Mouse (Mus musculus) limb, embryonic 11.5 days (tissue): ENCODE results near the gene Sidt1. TPM values are rescaled to one million over a fixed set of nuclear protein-coding genes. Genes with fewer than 3 reads are reported as not detected.
A peak's percentile ranks its signal among the peaks of the same experiment; 100 is the strongest.

Source experiments
- ATAC-seq: fragments of 200-750 bp; cut with Nextera tagmentation; 2 replicates; pipeline ENCODE4 v1.8.0; 2017; ENCODE audit warnings: low read depth; ENCODE audit not compliant: insufficient number of reproducible peaks, low FRiP score, low TSS enrichment
- DNase-seq: peaks from one replicate; pipeline ENCODE4 v3.0.0-alpha.2; 2015; ENCODE audit warnings: low spot score
- H3K27ac ChIP-seq: fragments of 300-500 bp; sonication (generic); replicated peaks from 2 replicates; pipeline ENCODE4 v1.5.1; 2014; ENCODE audit warnings: low read depth, mild to moderate bottlenecking, low read length
- H3K27me3 ChIP-seq: fragments of 300-500 bp; sonication (generic); 2 replicates; pipeline ENCODE4 v1.6.1; 2014; ENCODE audit warnings: mild to moderate bottlenecking, low read length, mixed read lengths; ENCODE audit not compliant: control insufficient read depth, insufficient read depth
- H3K36me3 ChIP-seq: fragments of 300-500 bp; sonication (generic); 2 replicates; pipeline ENCODE4 v1.6.1; 2014; ENCODE audit warnings: mild to moderate bottlenecking, low read length, moderate library complexity, mixed read lengths; ENCODE audit not compliant: control insufficient read depth, insufficient read depth
- H3K4me1 ChIP-seq: fragments of 300-500 bp; sonication (generic); 2 replicates; pipeline ENCODE4 v1.6.1; 2014; ENCODE audit warnings: low read length, mixed read lengths; ENCODE audit not compliant: control insufficient read depth, insufficient read depth
- H3K4me2 ChIP-seq: fragments of 300-500 bp; sonication (generic); 2 replicates; pipeline ENCODE4 v1.6.1; 2014; ENCODE audit warnings: low read depth, mild to moderate bottlenecking, moderate library complexity; ENCODE audit not compliant: severe bottlenecking
- H3K4me3 ChIP-seq: fragments of 300-500 bp; sonication (generic); 2 replicates; pipeline ENCODE4 v1.5.1; 2014; ENCODE audit warnings: low read depth, low read length
- H3K9ac ChIP-seq: fragments of 300-500 bp; sonication (generic); 2 replicates; pipeline ENCODE4 v1.6.1; 2014; ENCODE audit warnings: mild to moderate bottlenecking, low read length
- H3K9me3 ChIP-seq: fragments of 300-500 bp; sonication (generic); 2 replicates; pipeline ENCODE4 v1.6.1; 2016; ENCODE audit warnings: low read length; ENCODE audit not compliant: control insufficient read depth
- WGBS: fragments of 180-500 bp; shearing (Covaris S2); extraction: QIAGEN DNeasy Blood & Tissue Kit; methylation state at CpG from one replicate; pipeline ENCODE4 v1.1.7; 2014; 5-methylcytosine and 5-hydroxymethylcytosine counted together
- polyA plus RNA-seq: library from polyadenylated mRNA; unstranded; fragments of >200 nt; fragmentation: Nextera tagmentation; extraction: Ambion mirVana; gene quantifications from 2 replicates; pipeline ENCODE4 v1.2.1, GENCODE M21; 2014

Sidt1 gene
- polyA plus RNA-seq, result 0.09 and 0.11 TPM in 2 replicates

DNA sequence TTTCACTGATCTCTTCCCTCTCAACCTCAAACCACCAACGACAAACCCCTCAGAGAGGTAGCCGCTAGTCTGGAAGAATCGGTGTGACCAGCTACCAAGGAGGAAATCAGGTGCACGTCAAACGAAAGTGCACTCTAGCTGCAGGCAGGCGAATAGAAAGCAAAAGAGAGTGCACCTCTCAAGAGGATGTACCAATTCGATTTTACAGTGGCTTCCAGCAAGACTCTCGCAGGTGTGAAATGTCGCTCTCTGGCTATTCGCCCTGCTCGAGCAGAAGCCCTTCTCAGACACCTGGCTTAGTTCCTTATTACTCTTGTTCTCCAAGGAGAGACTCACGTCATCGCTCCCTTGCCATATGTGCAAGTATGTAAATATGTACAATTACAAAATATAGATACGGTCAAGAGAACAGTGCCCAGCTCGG lies at the start of gene Sidt1:
Sidt1 (minus strand) TSS at position 336 of the 424 bp plus-strand sequence.
- 5% methylated on average over 15 of the region's 15 CpGs for WGBS
- no peak for ATAC-seq
- peaks cover 15% of the 10 kb centered on the region for H3K27me3 ChIP-seq
- no peaks in the 10 kb centered on the region for H3K36me3 ChIP-seq
- peak within 1 kb of the TSS; percentile 99 for H3K4me2 ChIP-seq
- H3K9me3 ChIP-seq, result no peaks in the 10 kb centered on the region
- H3K4me3 ChIP-seq, result peak within 1 kb of the TSS; percentile 61
- no peak within 1 kb of the TSS for H3K27ac ChIP-seq
- H3K4me1 ChIP-seq, result peaks cover 6% of the 10 kb centered on the region; the same call in 1 of the 2 replicates
- DNase-seq, result peak; percentile 49
- H3K9ac ChIP-seq, result peak within 1 kb of the TSS; percentile 62

DNA sequence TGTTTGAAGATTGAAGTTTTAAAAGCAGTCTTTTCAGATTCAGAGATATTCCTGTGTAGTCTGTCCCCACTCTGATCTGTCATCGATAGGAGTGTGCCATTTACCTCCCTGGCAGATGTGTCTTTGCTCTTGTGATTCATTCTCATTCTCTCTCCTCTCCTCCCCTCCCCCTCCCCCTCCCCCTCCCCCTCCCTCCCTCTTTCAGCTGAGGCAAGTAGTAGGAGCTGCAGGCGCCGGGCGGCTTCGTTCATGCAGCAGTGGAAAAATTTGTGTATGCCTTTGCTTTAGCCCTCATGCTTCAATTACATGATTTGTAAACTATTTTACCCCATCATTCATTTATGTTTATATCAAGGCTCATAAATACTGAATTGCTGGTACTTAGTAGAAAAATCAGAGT lies 48.6 kb upstream of the Sidt1 start:
- peaks cover 3% of the 10 kb centered on the region; the same call in 1 of the 2 replicates for H3K36me3 ChIP-seq
- ATAC-seq (no peak), DNase-seq (peak; percentile 20)
- no peaks in the 10 kb centered on the region for H3K4me1 ChIP-seq
- H3K27me3 ChIP-seq, result no peaks in the 10 kb centered on the region
- H3K9ac ChIP-seq, result no peak overlapping the region
- WGBS, result 23% methylated on average over 5 of the region's 5 CpGs
- no peak overlapping the region for H3K27ac ChIP-seq
- no peaks in the 10 kb centered on the region for H3K9me3 ChIP-seq
- no peak overlapping the region for H3K4me2 ChIP-seq
- H3K4me3 ChIP-seq, result no peak overlapping the region

DNA sequence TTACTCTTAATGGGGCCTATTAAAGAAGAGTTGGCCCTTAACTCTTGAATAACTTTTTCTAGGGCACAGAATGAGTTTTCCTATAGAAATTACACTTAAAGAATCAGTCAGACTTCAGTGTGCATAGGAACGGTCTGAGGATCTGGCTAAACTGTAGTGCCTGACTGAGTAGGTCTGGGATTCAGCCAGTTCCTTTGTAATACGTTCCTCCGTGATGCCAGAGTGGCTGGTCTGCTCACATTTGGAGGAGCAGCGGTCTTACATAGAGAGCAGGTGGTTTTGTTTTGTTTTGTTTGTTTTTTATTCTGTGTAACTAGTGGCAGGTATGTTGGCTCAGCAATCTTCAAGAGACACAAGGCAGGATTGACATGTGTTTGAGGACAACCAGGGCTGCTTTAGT lies 47.0 kb upstream of the Sidt1 start:
- 52% methylated on average over 4 of the region's 4 CpGs for WGBS

DNA sequence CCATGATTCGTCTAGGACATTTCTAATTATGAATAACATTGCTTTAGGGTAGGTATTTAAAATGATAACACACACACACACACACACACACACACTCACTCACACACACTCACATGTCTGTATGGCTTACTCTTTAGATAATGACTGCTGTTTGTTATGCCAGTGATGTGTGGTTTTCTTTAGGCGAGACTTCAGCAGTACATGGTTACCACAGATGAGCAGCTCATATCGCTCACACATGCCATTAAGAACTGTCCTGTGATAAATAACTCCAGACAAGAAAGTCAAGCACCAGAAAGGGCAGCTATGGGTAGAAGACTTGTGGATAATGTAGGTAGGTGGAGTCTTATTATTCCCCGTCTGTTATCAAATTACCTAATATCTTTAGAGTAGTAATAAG lies 42.5 kb upstream of the Sidt1 start:
- H3K36me3 ChIP-seq, result no peaks in the 10 kb centered on the region; the same call in 1 of the 2 replicates
- 95% methylated on average over 4 of the region's 4 CpGs for WGBS
- DNase-seq, result no peak
- no peaks in the 10 kb centered on the region for H3K9me3 ChIP-seq
- no peak overlapping the region for H3K4me3 ChIP-seq
- H3K27ac ChIP-seq, result no peak overlapping the region
- no peak overlapping the region for H3K4me2 ChIP-seq
- H3K9ac ChIP-seq, result no peak overlapping the region
- H3K27me3 ChIP-seq, result no peaks in the 10 kb centered on the region
- ATAC-seq, result no peak
- no peaks in the 10 kb centered on the region for H3K4me1 ChIP-seq

More for the DNA sequence above, 47.0 kb upstream of the Sidt1 start:
- peak; percentile 19 for DNase-seq
- Histone ChIP-seq H3K9me3 (no peaks in the 10 kb centered on the region), H3K36me3 (no peaks in the 10 kb centered on the region), H3K27me3 (no peaks in the 10 kb centered on the region), H3K27ac (no peak overlapping the region), H3K4me2 (no peak overlapping the region), H3K4me1 (no peaks in the 10 kb centered on the region), H3K9ac (no peak overlapping the region), H3K4me3 (no peak overlapping the region)
- ATAC-seq, result no peak

DNA sequence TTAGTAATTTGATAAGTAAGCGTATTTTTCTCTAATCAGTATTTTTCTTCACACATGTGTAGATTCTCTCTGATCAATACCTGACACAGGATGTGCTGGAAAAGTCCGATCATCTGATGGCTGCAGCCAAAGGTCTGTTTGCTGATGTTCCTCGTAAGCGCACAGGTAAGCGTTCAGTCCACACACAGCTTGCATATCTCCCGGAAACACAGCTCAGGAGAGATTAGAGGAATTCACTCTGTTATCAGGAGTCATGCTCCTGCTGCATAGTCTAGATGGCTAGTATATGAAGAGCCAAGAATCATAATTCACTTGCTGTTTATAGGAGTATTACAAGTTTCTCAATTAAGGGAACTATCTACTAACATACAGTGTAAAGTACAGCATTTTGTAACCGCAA lies 32.5 kb upstream of the Sidt1 start:
- ATAC-seq (no peak), DNase-seq (no peak)
- no peak overlapping the region for H3K4me3 ChIP-seq
- H3K36me3 ChIP-seq, result 0 out of 2 replicates have a peak, but pooled peaks cover 5% of the 10 kb centered on the region
- H3K4me2 ChIP-seq, result no peak overlapping the region
- H3K9ac ChIP-seq, result no peak overlapping the region
- no peak overlapping the region for H3K27ac ChIP-seq
- no peaks in the 10 kb centered on the region for H3K27me3 ChIP-seq
- whole genome bisulfite sequencing, result 95% methylated on average over 7 of the region's 7 CpGs
- no peaks in the 10 kb centered on the region for H3K9me3 ChIP-seq
- H3K4me1 ChIP-seq, result no peaks in the 10 kb centered on the region

DNA sequence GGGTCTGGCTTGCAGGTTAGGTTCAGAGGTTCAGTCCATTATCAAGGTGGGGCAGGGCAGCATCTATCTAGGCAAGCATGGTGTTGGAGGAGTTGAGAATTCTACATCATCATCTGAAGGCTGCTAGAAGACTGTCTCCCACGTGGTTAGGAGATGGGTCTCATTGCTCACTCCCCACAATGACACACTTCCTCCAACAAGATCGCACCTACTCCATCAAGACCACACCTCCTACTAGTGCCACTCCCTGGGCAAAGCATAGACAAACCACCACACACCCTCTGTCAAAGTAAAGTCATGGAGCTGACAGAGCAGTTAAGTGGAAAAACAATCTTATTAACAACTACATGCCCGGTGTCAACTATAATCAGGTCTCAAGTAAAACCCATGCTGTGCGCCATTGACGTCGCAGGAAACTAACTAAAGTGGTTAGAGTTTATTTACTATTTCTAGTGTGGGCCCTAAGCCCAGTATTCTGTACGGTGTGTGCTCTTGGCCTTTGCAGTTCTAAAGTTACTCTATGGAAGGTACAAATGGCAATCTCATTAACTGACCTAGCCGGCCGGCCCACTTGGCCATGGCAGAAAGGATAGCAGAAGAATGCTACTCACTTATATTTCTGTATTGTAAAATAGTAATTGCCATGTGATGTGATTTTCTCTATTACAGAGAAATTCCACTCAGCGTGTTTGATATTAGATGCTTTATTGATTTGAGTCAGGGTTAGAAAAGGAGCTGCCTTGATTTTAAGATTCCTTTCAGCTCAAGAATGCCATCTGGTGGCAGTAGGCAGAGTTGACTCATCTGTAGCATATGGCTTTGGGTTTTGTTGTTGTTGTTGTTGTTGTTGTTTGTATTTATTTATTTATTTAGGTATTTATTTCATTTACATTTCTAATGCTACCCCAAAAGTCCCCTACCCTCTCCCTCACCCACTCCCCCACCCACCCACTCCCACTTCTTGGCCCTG lies 29.2 kb upstream of the Sidt1 start:
- no peak overlapping the region for H3K27ac ChIP-seq
- no peaks in the 10 kb centered on the region for H3K4me1 ChIP-seq
- H3K4me2 ChIP-seq, result no peak overlapping the region
- 85% methylated on average over 10 of the region's 10 CpGs for WGBS
- ATAC-seq (no peak), DNase-seq (no peak)
- H3K9ac ChIP-seq, result no peak overlapping the region
- no peak overlapping the region for H3K4me3 ChIP-seq
- H3K9me3 ChIP-seq, result no peaks in the 10 kb centered on the region
- H3K27me3 ChIP-seq, result no peaks in the 10 kb centered on the region
- H3K36me3 ChIP-seq, result 0 out of 2 replicates have a peak, but pooled peaks cover 2% of the 10 kb centered on the region

DNA sequence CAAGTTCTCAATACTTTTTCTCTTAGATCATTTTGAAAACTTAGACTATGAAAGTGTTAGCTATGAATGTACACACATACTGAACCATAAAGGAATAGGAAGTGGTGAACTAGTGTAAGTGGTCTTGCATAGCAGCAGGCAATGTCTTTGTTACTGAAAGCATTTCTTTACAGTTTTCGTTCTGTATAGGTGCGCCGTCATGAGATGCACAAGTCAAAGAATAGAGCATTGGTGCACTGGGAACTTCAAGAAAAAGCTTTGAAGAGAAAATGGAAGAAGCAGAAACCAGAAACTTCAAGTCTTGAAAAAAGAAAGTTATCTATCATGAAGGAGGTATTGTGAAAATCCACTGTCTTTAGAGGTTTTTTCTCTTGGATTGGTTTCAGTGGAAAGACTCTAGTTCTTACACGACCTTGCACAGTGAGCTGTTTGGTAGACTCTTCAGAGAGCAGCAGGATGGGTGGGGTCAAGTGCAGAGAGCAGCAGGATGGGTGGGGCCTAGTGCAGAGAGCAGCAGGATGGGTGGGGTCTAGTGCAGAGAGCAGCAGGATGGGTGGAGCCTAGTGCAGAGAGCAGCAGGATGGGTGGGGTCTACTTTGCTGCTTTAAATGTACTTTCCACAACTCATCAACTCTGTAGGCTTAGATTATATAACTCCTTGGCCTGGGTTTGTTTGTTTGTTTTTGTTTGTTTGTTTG lies 24.7 kb upstream of the Sidt1 start:
- H3K4me1 ChIP-seq, result no peaks in the 10 kb centered on the region
- H3K27me3 ChIP-seq, result no peaks in the 10 kb centered on the region
- no peak overlapping the region for H3K9ac ChIP-seq
- no peak overlapping the region for H3K4me2 ChIP-seq
- no peak for DNase-seq
- 70% methylated on average over 4 of the region's 4 CpGs for WGBS
- no peak for ATAC-seq
- 0 out of 2 replicates have a peak, but pooled peaks cover 2% of the 10 kb centered on the region for H3K36me3 ChIP-seq
- no peaks in the 10 kb centered on the region for H3K9me3 ChIP-seq
- H3K4me3 ChIP-seq, result no peak overlapping the region
- no peak overlapping the region for H3K27ac ChIP-seq

DNA sequence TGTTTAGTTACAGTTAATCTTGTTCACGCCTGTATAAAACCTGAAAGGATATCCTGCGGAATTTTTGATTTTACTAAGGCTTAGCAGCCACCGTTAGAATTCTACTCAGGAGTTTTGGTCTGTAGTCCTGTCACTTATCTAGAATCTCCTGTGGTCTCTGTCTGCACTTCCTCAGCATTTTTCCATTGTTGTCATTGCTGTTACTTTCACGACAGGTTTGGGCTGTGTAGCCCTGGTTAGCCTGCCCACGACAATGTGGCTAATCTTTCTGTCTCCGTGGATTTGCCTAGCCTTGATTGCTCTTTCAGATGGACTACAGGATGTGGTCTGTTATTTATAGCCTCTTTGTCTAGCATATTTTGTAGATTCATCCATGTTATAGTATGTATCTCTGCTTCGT lies 23.3 kb upstream of the Sidt1 start:
- WGBS, result 84% methylated on average over 7 of the region's 7 CpGs
- Histone ChIP-seq H3K9ac (no peak overlapping the region), H3K4me1 (no peaks in the 10 kb centered on the region), H3K4me2 (no peak overlapping the region), H3K36me3 (0 out of 2 replicates have a peak, but pooled peaks cover 2% of the 10 kb centered on the region), H3K27ac (no peak overlapping the region), H3K9me3 (no peaks in the 10 kb centered on the region), H3K4me3 (no peak overlapping the region), H3K27me3 (no peaks in the 10 kb centered on the region)
- no peak for DNase-seq
- no peak for ATAC-seq
